Comparison of ENCODE assay signal across 23 mouse cellular contexts in the genomic region with DNA sequence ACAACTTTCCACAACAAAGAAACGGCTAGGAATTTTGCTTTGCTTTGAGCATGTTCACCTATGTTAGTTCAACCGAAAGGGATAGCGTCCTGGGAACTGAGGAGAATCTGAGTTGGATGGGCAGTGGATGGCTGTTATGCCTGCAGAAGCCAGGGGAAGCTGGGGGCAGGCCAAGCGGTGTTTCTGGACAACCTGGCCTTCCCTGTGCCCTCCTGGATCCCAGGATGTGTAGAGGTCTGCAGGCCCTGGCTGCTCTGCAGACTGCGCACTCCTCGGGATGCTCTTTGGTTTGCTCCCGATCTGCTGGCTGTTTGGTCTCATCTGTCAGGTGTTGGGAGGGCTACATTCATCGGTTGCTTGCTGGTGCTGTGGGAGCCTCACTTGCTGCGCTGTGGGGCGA. TPM values are rescaled to one million over a fixed set of nuclear protein-coding genes. Genes with fewer than 3 reads are reported as not detected.
DNase-seq lines count a peak whose midpoint lies in the region; ATAC-seq and TF ChIP-seq lines count a peak whose summit lies in the region.
"Had no signal": no experiment of that assay in that cellular context is flagged by ENCODE, and none has a peak within 500 bp of the region (broad histone marks: within the 10 kb centered on the region; RNA-seq: fewer than 3 reads in every experiment).

No protein-coding gene starts in this region.

- no peak for ATAC-seq in liver, embryonic 11.5 days (replicated peaks; ENCODE audit: low FRiP score)
- ATAC-seq: activated CD4-positive, CD25-positive, alpha-beta regulatory T cell, adult 4 months; forebrain, embryonic 14.5 days; forebrain, embryonic 16.5 days; Patski had no signal

- DNase-seq in cerebellum, postnatal 14 days, result peak; percentile 42 to 45
- no peak for DNase-seq in cerebellum, adult 18-20 months
- DNase-seq in heart, adult 11 months, result peak; percentile 58
- DNase-seq in heart, postnatal 4 days, result no peak
- no peak for DNase-seq in liver, embryonic 11.5 days (ENCODE audit: low spot score)
- DNase-seq: adrenal gland, adult 8-10 months; adrenal gland, postnatal 14 days; adrenal gland, postnatal 36 days; cerebellum, adult 11 months; cerebellum, postnatal 36 days; embryo, embryonic 11 days had no signal

- peak overlapping the region; percentile 70 for H3K27ac ChIP-seq in bone marrow, adult 2 months (ENCODE audit: control insufficient read depth, insufficient read depth, low read depth, low read length, poor library complexity)
- no peak overlapping the region for H3K27ac ChIP-seq in liver, embryonic 11.5 days (ENCODE audit: low read depth, low read length)
- H3K27ac ChIP-seq: embryonic facial prominence, embryonic 13.5 days; embryonic facial prominence, embryonic 15.5 days; forebrain, embryonic 10.5 days; forebrain, embryonic 12.5 days had no signal

- no peaks in the 10 kb centered on the region for H3K27me3 ChIP-seq in E14TG2a.4 (ENCODE audit: insufficient read depth, low read length)
- no peaks in the 10 kb centered on the region for H3K27me3 ChIP-seq in liver, embryonic 11.5 days (replicated peaks; ENCODE audit: control insufficient read depth, insufficient read depth, low read length)
- H3K27me3 ChIP-seq: embryonic facial prominence, embryonic 13.5 days; embryonic facial prominence, embryonic 15.5 days; forebrain, embryonic 12.5 days; Patski had no signal

- WGBS in bone marrow, adult 2 months, result 76% methylated on average over 10 of the region's 10 CpGs
- 87% methylated on average over 10 of the region's 10 CpGs for WGBS in liver, embryonic 11.5 days

- no peak for TF ChIP-seq CTCF in E14TG2a.4 (conservative IDR thresholded peaks at IDR 0.05; ENCODE audit: low read length)
- no peak for TF ChIP-seq CTCF in bone marrow, adult 2 months (IDR thresholded peaks at IDR 0.05; ENCODE audit: control insufficient read depth, insufficient read depth, low read length)

- no peaks in the 10 kb centered on the region for H3K9me3 ChIP-seq in E14TG2a.4 (ENCODE audit: low read length)
- no peaks in the 10 kb centered on the region for H3K9me3 ChIP-seq in liver, embryonic 11.5 days (ENCODE audit: control insufficient read depth, low read length)
- H3K9me3 ChIP-seq: embryonic facial prominence, embryonic 13.5 days; embryonic facial prominence, embryonic 15.5 days; forebrain, embryonic 10.5 days; forebrain, embryonic 12.5 days; G1E had no signal

- no peak for TF ChIP-seq POLR2A in bone marrow, adult 2 months (IDR thresholded peaks at IDR 0.05; ENCODE audit: borderline replicate concordance, control insufficient read depth, low read depth, low read length)

- H3K36me3 ChIP-seq in E14TG2a.4 (ENCODE audit: insufficient read depth, low read length), result peaks cover 70% of the 10 kb centered on the region
- H3K36me3 ChIP-seq in liver, embryonic 11.5 days (ENCODE audit: control insufficient read depth, insufficient read depth, low read length), result peaks cover 16% of the 10 kb centered on the region
- H3K36me3 ChIP-seq: G1E had no signal

- H3K9ac ChIP-seq in liver, embryonic 11.5 days (ENCODE audit: low read depth, low read length), result no peak overlapping the region
- H3K9ac ChIP-seq: embryonic facial prominence, embryonic 13.5 days; embryonic facial prominence, embryonic 15.5 days; forebrain, embryonic 12.5 days had no signal

- H3K4me3 ChIP-seq in E14TG2a.4 (replicated peaks; ENCODE audit: low read length), result peak overlapping the region; percentile 43
- no peak overlapping the region for H3K4me3 ChIP-seq in bone marrow, adult 2 months (replicated peaks; ENCODE audit: control insufficient read depth, low read depth, low read length)
- H3K4me3 ChIP-seq in liver, embryonic 11.5 days (ENCODE audit: low read depth, low read length), result no peak overlapping the region
- H3K4me3 ChIP-seq: embryonic facial prominence, embryonic 13.5 days; embryonic facial prominence, embryonic 15.5 days; erythroblast, embryonic 14.5 days; forebrain, embryonic 10.5 days; forebrain, embryonic 12.5 days had no signal

- H3K4me1 ChIP-seq in E14TG2a.4 (replicated peaks; ENCODE audit: low read depth, low read length), result peaks cover 51% of the 10 kb centered on the region
- peaks cover 16% of the 10 kb centered on the region for H3K4me1 ChIP-seq in bone marrow, adult 2 months (ENCODE audit: control insufficient read depth, insufficient read depth, low read length)
- no peaks in the 10 kb centered on the region for H3K4me1 ChIP-seq in liver, embryonic 11.5 days (replicated peaks; ENCODE audit: control insufficient read depth, insufficient read depth, low read length)
- H3K4me1 ChIP-seq: embryonic facial prominence, embryonic 13.5 days; embryonic facial prominence, embryonic 15.5 days; forebrain, embryonic 10.5 days; forebrain, embryonic 12.5 days had no signal

- no peak overlapping the region for H3K4me2 ChIP-seq in liver, embryonic 11.5 days
- H3K4me2 ChIP-seq: embryonic facial prominence, embryonic 13.5 days; embryonic facial prominence, embryonic 15.5 days; forebrain, embryonic 12.5 days had no signal

RNA-seq across cellular contexts. Expression of a gene that starts 51.1 kb away (rescaled TPM):
- 10 to 100 TPM; 25.5 to 26.7 TPM for total RNA-seq in heart, postnatal 4 days (2021)
- polyA plus RNA-seq in bone marrow, adult 2 months (2011; ENCODE audit: insufficient read depth, insufficient read length, low replicate concordance, missing spikeins), result 39.6 and 50.6 TPM in 2 replicates
- polyA plus RNA-seq in liver, embryonic 11.5 days (2014; fragmentation: Nextera tagmentation; extraction: Ambion mirVana), result 65.1 and 70.5 TPM in 2 replicates

Comparison
In these comparisons a context has a peak if more than half of its experiments do, and no peak if none do; other contexts are left out.
1. DNase-seq: peak in cerebellum, postnatal 14 days (2 of 2) and heart, adult 11 months (single experiment); none in cerebellum, adult 18-20 months (0 of 2), heart, postnatal 4 days (single experiment) and liver, embryonic 11.5 days (single experiment).